Mouse (Mus musculus) urinary bladder, adult 18-20 months (tissue): ENCODE results near the gene Hspbap1.
A peak's percentile ranks its signal among the peaks of the same experiment; 100 is the strongest.

Experiments used
- DNase-seq, 2 experiments: peaks; one replicate each; pipeline ENCODE4 v3.0.0; 2022; ENCODE audit warnings: low spot score in 2 of 2, mixed read lengths in 2 of 2

Gene Hspbap1

GRCm38 (mm10) chr16:35871898-35872297 lies 101.7 kb downstream of the Hspbap1 start:
- DNase-seq, result peak in 1 of 2 experiments; percentile 19

GRCm38 (mm10) chr16:35872410-35873006 lies 102.3 kb downstream of the Hspbap1 start:
- DNase-seq, result no peak

DNA sequence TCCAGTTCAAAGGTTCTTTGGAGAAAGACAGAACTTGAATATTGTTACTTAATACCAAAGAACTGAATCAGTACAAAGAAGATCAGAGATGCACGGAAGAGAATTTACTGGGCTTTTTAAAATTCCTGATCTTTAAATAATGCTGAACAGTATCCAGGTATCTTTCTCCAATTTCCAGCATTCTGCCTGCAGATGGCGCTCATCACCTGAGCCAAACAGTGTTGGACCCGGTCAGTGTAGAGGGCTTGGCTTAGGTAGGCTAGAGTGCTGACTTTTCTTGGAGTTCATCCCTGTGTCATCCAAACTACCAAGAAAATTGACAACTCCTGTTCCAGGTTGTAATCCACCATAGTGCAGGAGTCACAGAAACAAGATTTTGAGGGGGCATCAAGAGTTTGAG lies 104.2 kb downstream of the Hspbap1 start:
- DNase-seq, result peak in 1 of 2 experiments; percentile 39
